Mouse (Mus musculus) ES-Bruce4 (cell line): ENCODE results near the gene Lpin3. TPM values are rescaled to one million over a fixed set of nuclear protein-coding genes. Genes with fewer than 3 reads are reported as not detected.

Experiments
- H3K27ac ChIP-seq: 2 replicates; pipeline ENCODE4 v1.5.1; 2012; ENCODE audit warnings: low read length, inconsistent platforms; ENCODE audit not compliant: insufficient read depth
- H3K27me3 ChIP-seq: 2 replicates; pipeline ENCODE4 v1.6.1; 2012; ENCODE audit warnings: mild to moderate bottlenecking, low read length, inconsistent platforms; ENCODE audit not compliant: control insufficient read depth, poor library complexity, insufficient read depth, severe bottlenecking
- H3K36me3 ChIP-seq: 2 replicates; pipeline ENCODE4 v1.6.1; 2012; ENCODE audit warnings: inconsistent platforms, mild to moderate bottlenecking, low read length, moderate library complexity; ENCODE audit not compliant: control insufficient read depth, poor library complexity, insufficient read depth, severe bottlenecking
- H3K4me1 ChIP-seq: one replicate; pipeline ENCODE4 v1.8.1; 2011; ENCODE audit warnings: low read length; ENCODE audit not compliant: control insufficient read depth, insufficient read depth
- H3K4me3 ChIP-seq: 2 replicates; pipeline ENCODE4 v1.5.1; 2011; ENCODE audit warnings: low read depth, mild to moderate bottlenecking, low read length
- H3K9ac ChIP-seq: 2 replicates; pipeline ENCODE4 v1.6.1; 2012; ENCODE audit warnings: low read depth, mild to moderate bottlenecking, inconsistent platforms; ENCODE audit not compliant: poor library complexity, severe bottlenecking
- H3K9me3 ChIP-seq: replicated peaks from 2 replicates; pipeline ENCODE4 v1.6.1; 2012; ENCODE audit warnings: mild to moderate bottlenecking, low read length, inconsistent platforms; ENCODE audit not compliant: control insufficient read depth, poor library complexity, insufficient read depth, severe bottlenecking
- CTCF ChIP-seq: IDR thresholded peaks from one replicate; pipeline ENCODE4 v1.8.1; 2011; ENCODE audit warnings: low read depth, low read length
- EP300 ChIP-seq: IDR thresholded peaks from 2 replicates; pipeline ENCODE4 v1.6.1; 2011; ENCODE audit warnings: low read depth, low read length; ENCODE audit not compliant: insufficient read depth
- POLR2A ChIP-seq: IDR thresholded peaks from one replicate; pipeline ENCODE4 v1.8.1; 2011; ENCODE audit warnings: low read length; ENCODE audit not compliant: insufficient read depth
- polyA plus RNA-seq: library from polyadenylated mRNA; stranded (reverse); fragments of >200 nt; gene quantifications from 2 replicates; pipeline ENCODE4 v1.2.4, GENCODE M21; 2011; ENCODE audit warnings: low read depth; ENCODE audit not compliant: missing spikeins, insufficient read depth, insufficient read length

Lpin3 gene
- polyA plus RNA-seq, 1 experiment: 7.0 TPM

DNA sequence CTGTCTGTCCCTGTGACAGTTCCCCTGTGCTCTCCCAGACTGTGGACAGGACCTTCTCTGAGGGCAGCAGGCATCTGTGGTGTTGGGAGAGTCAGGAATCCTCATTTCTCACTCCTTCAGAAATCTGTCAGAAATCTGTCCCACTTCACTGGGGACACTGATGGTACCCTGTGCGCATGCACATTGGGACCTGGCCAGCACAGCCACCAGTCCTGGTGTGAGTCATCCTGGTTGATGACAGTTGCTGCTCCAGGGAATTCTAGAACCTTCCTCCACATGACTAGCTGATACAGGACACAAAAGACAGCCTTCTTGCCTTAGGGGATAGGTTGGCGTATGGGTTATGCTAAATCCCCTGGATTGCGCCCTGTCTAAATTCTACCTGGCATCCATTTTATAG, 36.8 kb downstream of the Lpin3 start:
- Histone ChIP-seq H3K4me3 (no peak overlapping the region), H3K27ac (no peak overlapping the region), H3K4me1 (no peaks in the 10 kb centered on the region), H3K9ac (no peak overlapping the region), H3K36me3 (no peaks in the 10 kb centered on the region), H3K27me3 (peaks cover 2% of the 10 kb centered on the region; the same call in 1 of the 2 replicates), H3K9me3 (no peaks in the 10 kb centered on the region)
- TF ChIP-seq CTCF: no peak
- TF ChIP-seq EP300: no peak
- TF ChIP-seq POLR2A: no peak

DNA sequence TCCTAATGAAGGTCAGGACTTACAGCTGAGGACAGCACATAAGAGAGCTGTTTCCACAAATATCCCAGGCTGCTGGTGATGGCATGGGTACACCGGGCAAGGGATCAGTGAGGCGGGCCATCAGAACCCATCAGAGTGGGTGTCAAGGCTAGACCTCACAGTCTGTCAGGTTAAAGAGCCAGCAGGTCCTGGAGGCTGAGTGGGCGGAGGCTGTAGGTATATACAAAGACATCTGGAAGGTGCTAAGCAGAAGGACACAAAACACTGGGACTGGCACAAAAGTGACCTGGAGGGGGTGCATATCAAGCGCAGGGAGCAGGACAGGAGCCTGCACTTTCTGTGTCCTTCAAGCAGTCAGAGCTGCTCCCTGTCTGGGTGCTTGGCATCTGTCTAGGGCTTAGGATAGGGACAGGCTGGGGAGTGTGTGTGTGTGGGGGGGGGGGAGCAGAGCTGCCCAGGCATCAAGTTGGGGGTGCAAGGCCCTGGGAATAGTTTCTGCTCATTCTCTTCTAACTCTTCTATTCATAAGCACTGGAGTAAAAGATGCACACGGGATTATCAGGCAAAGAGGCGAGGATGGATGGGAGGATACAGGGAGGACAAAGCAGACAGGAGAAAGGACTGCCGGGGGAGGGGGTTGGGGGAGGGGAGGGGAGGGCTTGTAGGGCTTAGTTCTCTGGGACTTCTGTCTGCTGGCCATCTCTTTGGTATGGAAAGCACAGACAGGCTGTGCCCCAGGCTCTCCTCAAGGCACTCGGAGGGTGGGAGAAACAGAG, 37.9 kb downstream of the Lpin3 start:
- Histone ChIP-seq H3K4me3 (no peak overlapping the region), H3K27ac (no peak overlapping the region), H3K9ac (no peak overlapping the region), H3K27me3 (no peaks in the 10 kb centered on the region; the same call in 1 of the 2 replicates), H3K9me3 (no peaks in the 10 kb centered on the region), H3K4me1 (no peaks in the 10 kb centered on the region), H3K36me3 (no peaks in the 10 kb centered on the region)
- TF ChIP-seq EP300 (no peak), CTCF (no peak), POLR2A (no peak)

DNA sequence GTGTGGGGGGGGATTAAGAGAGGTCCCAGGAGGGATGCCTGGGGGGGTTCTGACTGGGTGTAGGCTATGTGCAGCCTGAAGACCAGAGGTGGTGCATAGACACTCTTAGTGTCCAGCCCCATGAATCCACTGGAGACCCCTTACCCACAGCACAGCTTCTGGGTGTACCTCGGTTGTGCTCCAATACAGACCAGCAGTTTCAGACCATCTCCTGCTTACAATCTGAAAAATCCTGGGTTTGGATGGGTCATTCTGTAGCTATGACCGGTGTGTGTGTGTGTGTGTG, 38.4 kb downstream of the Lpin3 start:
- no peak overlapping the region for H3K27ac ChIP-seq
- no peaks in the 10 kb centered on the region for H3K9me3 ChIP-seq
- H3K9ac ChIP-seq: no peak overlapping the region
- no peaks in the 10 kb centered on the region for H3K4me1 ChIP-seq
- TF ChIP-seq POLR2A: no peak
- H3K4me3 ChIP-seq: no peak overlapping the region
- no peaks in the 10 kb centered on the region; the same call in 1 of the 2 replicates for H3K27me3 ChIP-seq
- no peaks in the 10 kb centered on the region for H3K36me3 ChIP-seq

DNA sequence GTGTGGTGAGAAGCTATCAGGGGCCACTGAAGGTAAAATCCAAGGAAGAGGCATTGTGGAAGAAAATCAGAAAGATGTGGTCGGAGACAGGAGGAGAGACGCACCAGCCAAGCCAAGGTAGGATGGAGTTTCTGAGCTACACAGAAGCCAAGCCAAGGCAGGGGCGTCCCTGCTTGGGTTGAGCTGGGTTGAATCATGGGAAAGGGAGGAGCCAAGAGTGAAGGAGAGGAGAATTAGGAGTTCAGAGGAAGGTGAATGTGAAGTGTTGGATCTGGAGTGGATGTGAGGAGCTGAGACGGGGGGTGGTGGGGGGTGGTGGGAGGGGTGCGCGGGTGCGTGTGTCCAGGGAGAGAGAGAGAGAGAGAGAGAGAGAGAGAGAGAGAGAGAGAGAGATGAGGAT, 40.8 kb downstream of the Lpin3 start:
- Histone ChIP-seq H3K4me3 (no peak overlapping the region), H3K27ac (no peak overlapping the region)
- TF ChIP-seq CTCF: no peak

DNA sequence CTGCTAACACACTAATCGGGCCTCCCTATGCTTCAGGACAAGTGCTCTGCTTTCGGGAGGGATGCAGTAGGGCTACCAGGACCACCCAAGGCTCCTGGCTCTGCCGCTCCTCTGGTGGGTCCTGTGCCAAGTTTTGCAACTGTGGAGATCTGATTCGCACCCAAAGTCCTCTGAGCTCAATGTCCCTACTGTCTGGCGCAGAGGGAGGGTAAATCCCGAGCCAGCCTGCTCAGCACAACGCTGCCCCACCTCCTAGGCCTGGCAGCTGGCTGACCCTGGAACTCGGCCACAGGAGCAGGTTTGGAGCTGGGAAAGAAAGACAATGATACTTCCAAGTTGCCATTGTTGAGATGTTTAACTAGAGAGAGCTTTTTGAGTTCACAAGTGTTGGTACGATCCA, 44.7 kb downstream of the Lpin3 start:
- Histone ChIP-seq H3K4me3 (no peak overlapping the region), H3K36me3 (no peaks in the 10 kb centered on the region), H3K27ac (no peak overlapping the region), H3K9ac (no peak overlapping the region), H3K4me1 (no peaks in the 10 kb centered on the region), H3K27me3 (no peaks in the 10 kb centered on the region; the same call in none of the 2 replicates), H3K9me3 (no peaks in the 10 kb centered on the region)
- TF ChIP-seq EP300 (no peak), CTCF (no peak), POLR2A (no peak)

More for the DNA sequence above, 40.8 kb downstream of the Lpin3 start:
- no peak overlapping the region for H3K9ac ChIP-seq
- no peaks in the 10 kb centered on the region for H3K9me3 ChIP-seq
- H3K27me3 ChIP-seq: no peaks in the 10 kb centered on the region; the same call in none of the 2 replicates
- no peaks in the 10 kb centered on the region for H3K4me1 ChIP-seq
- no peaks in the 10 kb centered on the region for H3K36me3 ChIP-seq

DNA sequence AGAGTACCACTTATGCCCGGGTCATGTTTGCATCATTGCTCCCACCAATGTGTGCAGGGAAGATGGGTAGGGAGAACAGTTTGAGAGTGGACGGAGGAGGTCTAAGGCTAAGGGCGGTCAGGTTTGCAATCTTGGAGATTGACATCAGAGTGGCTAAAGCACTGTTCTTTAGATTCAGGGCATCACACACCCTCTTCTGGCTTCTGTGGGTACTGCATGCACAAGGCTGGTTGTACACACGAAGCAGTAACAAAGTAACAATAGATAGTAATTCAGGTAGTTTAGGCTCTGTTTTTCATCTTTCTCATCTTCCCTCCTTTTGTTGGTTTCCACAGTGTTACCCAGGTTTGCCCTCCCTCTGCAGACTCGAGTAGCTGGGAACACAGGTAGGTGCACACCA, 50.9 kb downstream of the Lpin3 start:
- TF ChIP-seq CTCF (no peak), EP300 (no peak), POLR2A (no peak)
- Histone ChIP-seq H3K9me3 (no peaks in the 10 kb centered on the region), H3K27ac (no peak overlapping the region)

More for the DNA sequence above, 50.9 kb downstream of the Lpin3 start:
- no peak overlapping the region for H3K4me3 ChIP-seq
- H3K4me1 ChIP-seq: no peaks in the 10 kb centered on the region
- no peaks in the 10 kb centered on the region for H3K36me3 ChIP-seq
- no peaks in the 10 kb centered on the region; the same call in none of the 2 replicates for H3K27me3 ChIP-seq
- no peak overlapping the region for H3K9ac ChIP-seq
